Mouse (Mus musculus): ENCODE data around the gene Trmt2a.

GRCm38 (mm10) chr16:18220856-18221542 lies 27.5 kb upstream of the Trmt2a start:
- no peak for TF ChIP-seq CTCF (IDR thresholded peaks at IDR 0.05; ENCODE audit: low read depth)
- no peak for TF ChIP-seq EP300 (optimal IDR thresholded peaks at IDR 0.05)

Data from stomach, postnatal 0 days (tissue).